7 mouse cellular contexts compared by ENCODE assay signal in the genomic region with DNA sequence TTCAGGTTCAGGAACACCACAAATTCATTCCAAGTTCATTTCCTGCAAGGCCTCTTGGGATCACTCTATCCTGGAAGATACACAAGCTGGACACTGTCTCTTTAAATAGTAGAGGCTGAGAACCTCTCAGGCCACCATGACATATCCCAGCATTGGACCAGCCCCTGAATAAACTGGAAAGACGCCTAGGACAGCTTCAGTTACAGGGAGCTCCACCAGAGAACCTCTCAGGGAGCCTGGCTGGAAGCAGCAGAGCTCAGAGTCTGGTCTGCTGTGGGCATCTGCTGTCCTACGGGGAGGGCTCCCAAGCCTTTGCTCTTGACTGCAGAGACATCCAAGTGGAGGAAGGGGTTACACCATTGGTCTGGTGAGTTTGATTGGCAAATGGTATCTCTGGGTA. TPM values are rescaled to one million over a fixed set of nuclear protein-coding genes. Genes with fewer than 3 reads are reported as not detected.
DNase-seq lines count a peak whose midpoint lies in the region; ATAC-seq and TF ChIP-seq lines count a peak whose summit lies in the region.

A gene (plus strand): TSS at position 199 of the 400 bp plus-strand sequence.

- TF ChIP-seq CTCF in forebrain, postnatal 0 days (IDR thresholded peaks at IDR 0.05; ENCODE audit: low read depth): no peak

- H3K9me3 ChIP-seq in forebrain, postnatal 0 days (ENCODE audit: low read length): no peaks in the 10 kb centered on the region
- H3K9me3 ChIP-seq in hindbrain, embryonic 12.5 days (replicated peaks): no peaks in the 10 kb centered on the region
- no peaks in the 10 kb centered on the region for H3K9me3 ChIP-seq in liver, embryonic 15.5 days (replicated peaks)

- 74% methylated on average over 2 of the region's 2 CpGs for WGBS in forebrain, postnatal 0 days
- 56% methylated on average over 2 of the region's 2 CpGs for WGBS in hindbrain, embryonic 12.5 days
- 50% methylated on average over 2 of the region's 2 CpGs for WGBS in liver, embryonic 15.5 days (ENCODE audit: insufficient replicate concordance)

- no peak within 1 kb of the TSS for H3K27ac ChIP-seq in forebrain, postnatal 0 days (ENCODE audit: low read depth, low read length)
- H3K27ac ChIP-seq in hindbrain, embryonic 12.5 days: no peak within 1 kb of the TSS
- H3K27ac ChIP-seq in liver, embryonic 15.5 days (replicated peaks): no peak within 1 kb of the TSS

- peaks cover 28% of the 10 kb centered on the region for H3K27me3 ChIP-seq in forebrain, postnatal 0 days (ENCODE audit: insufficient read depth, low read length)
- peaks cover 51% of the 10 kb centered on the region for H3K27me3 ChIP-seq in hindbrain, embryonic 12.5 days
- peaks cover 61% of the 10 kb centered on the region for H3K27me3 ChIP-seq in liver, embryonic 15.5 days

- H3K36me3 ChIP-seq in forebrain, postnatal 0 days (ENCODE audit: insufficient read depth): no peaks in the 10 kb centered on the region
- H3K36me3 ChIP-seq in hindbrain, embryonic 12.5 days: no peaks in the 10 kb centered on the region
- H3K36me3 ChIP-seq in liver, embryonic 15.5 days (replicated peaks): no peaks in the 10 kb centered on the region

- DNase-seq in urinary bladder, adult 2 months (ENCODE audit: low spot score): no peak
- no peak for DNase-seq in urinary bladder, postnatal 25 days (ENCODE audit: low spot score)
- DNase-seq in forebrain, postnatal 0 days: no peak
- DNase-seq in cerebellum, postnatal 4 days (ENCODE audit: low spot score in 2 of 2): no peak

- H3K4me1 ChIP-seq in forebrain, postnatal 0 days (ENCODE audit: insufficient read depth): peaks cover 3% of the 10 kb centered on the region; the same call in 1 of the 2 replicates
- peaks cover 34% of the 10 kb centered on the region for H3K4me1 ChIP-seq in hindbrain, embryonic 12.5 days
- 0 out of 2 replicates have a peak, but pooled peaks cover 6% of the 10 kb centered on the region for H3K4me1 ChIP-seq in liver, embryonic 15.5 days (replicated peaks)

- no peak for ATAC-seq in forebrain, postnatal 0 days
- ATAC-seq in hindbrain, embryonic 12.5 days (ENCODE audit: low FRiP score): no peak
- no peak for ATAC-seq in liver, embryonic 15.5 days (ENCODE audit: insufficient read depth)
- no peak for ATAC-seq in erythroblast, adult 5-6 weeks (replicated peaks; ENCODE audit: low FRiP score, poor library complexity, severe bottlenecking)

- no peak within 1 kb of the TSS for H3K9ac ChIP-seq in forebrain, postnatal 0 days
- H3K9ac ChIP-seq in hindbrain, embryonic 12.5 days: no peak within 1 kb of the TSS
- H3K9ac ChIP-seq in liver, embryonic 15.5 days: no peak within 1 kb of the TSS

- H3K4me3 ChIP-seq in forebrain, postnatal 0 days (ENCODE audit: low read depth, low read length): no peak within 1 kb of the TSS
- H3K4me3 ChIP-seq in hindbrain, embryonic 12.5 days: no peak within 1 kb of the TSS
- no peak within 1 kb of the TSS for H3K4me3 ChIP-seq in liver, embryonic 15.5 days (replicated peaks)

- H3K4me2 ChIP-seq in forebrain, postnatal 0 days (ENCODE audit: low read depth): no peak within 1 kb of the TSS
- no peak within 1 kb of the TSS for H3K4me2 ChIP-seq in hindbrain, embryonic 12.5 days (replicated peaks)
- no peak within 1 kb of the TSS for H3K4me2 ChIP-seq in liver, embryonic 15.5 days

RNA-seq across cellular contexts. Expression of the gene that starts here (rescaled TPM):
- polyA plus RNA-seq in urinary bladder, adult 2 months (2012; rRNA removed): 57.0 and 116 TPM in 2 replicates
- total RNA-seq in forebrain, postnatal 0 days (2014; rRNA removed): 12.9 and 31.7 TPM in 2 replicates
- 33.5 and 34.5 TPM in 2 replicates for polyA plus RNA-seq in forebrain, postnatal 0 days (2015; fragmentation: Nextera tagmentation; extraction: Ambion mirVana)
- polyA plus RNA-seq in hindbrain, embryonic 12.5 days (2016; fragmentation: Nextera tagmentation; extraction: Ambion mirVana): 68.7 and 76.0 TPM in 2 replicates
- polyA plus RNA-seq in liver, embryonic 15.5 days (2015; fragmentation: Nextera tagmentation; extraction: Ambion mirVana): 18.8 and 23.4 TPM in 2 replicates
- total RNA-seq in erythroblast, adult 5-6 weeks (2015; ENCODE audit: low replicate concordance): 3.8 TPM in 1 of 2 replicates, not detected in the other
- total RNA-seq in erythroblast, adult 5-6 weeks (2017; ENCODE audit: low replicate concordance): 0.28 TPM in 1 of 2 replicates, not detected in the other
